8 mouse cellular contexts compared by ENCODE assay signal in the genomic region with DNA sequence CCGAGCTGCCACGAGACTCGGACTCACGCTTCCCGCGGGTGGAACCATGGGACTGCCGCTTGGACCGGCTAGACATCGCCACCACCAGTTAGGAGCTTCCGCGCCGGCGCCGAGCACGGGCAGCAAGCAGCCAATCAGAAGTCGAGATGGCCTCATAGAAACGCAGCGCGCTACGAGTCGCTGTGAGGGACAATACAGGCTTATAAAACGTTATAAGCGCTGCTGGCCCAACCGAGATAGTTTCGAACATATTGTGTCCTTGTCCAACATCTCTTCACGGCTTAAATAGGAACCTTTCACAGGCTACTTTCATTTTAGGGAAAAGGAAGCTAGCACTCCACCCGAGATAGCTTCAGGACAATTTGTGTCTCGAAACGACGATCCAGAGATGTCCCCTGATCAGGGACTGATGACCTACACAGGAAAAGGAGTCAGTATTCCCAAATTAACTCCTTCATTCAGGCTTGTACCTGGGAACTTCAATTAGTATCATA. TPM values are rescaled to one million over a fixed set of nuclear protein-coding genes. Genes with fewer than 3 reads are reported as not detected.
DNase-seq lines count a peak whose midpoint lies in the region; ATAC-seq and TF ChIP-seq lines count a peak whose summit lies in the region.

A gene (minus strand): TSS at position 111 of the 494 bp plus-strand sequence.

- TF ChIP-seq CTCF in C2C12 (IDR thresholded peaks at IDR 0.05; ENCODE audit: control insufficient read depth, insufficient read depth, insufficient read length) = no peak
- TF ChIP-seq CTCF in brain, embryonic 14.5 days (IDR thresholded peaks at IDR 0.05; ENCODE audit: borderline replicate concordance, extremely low read depth, insufficient read depth, insufficient read length) = no peak
- TF ChIP-seq CTCF in liver, adult 2 months (IDR thresholded peaks at IDR 0.05; ENCODE audit: low read depth, low read length) = no peak

- no peaks in the 10 kb centered on the region for H3K27me3 ChIP-seq in C2C12 (ENCODE audit: control insufficient read depth, insufficient read depth, insufficient read length)
- H3K27me3 ChIP-seq in erythroblast, embryonic 14.5 days (ENCODE audit: control insufficient read depth) = no peaks in the 10 kb centered on the region
- no peaks in the 10 kb centered on the region for H3K27me3 ChIP-seq in heart, embryonic 11.5 days (ENCODE audit: control insufficient read depth, insufficient read depth, low read length)
- H3K27me3 ChIP-seq in kidney, embryonic 16.5 days (ENCODE audit: insufficient read depth, low read length) = no peaks in the 10 kb centered on the region
- H3K27me3 ChIP-seq in liver, adult 2 months (ENCODE audit: control insufficient read depth, insufficient read depth, low read length) = no peaks in the 10 kb centered on the region
- H3K27me3 ChIP-seq in myocyte (ENCODE audit: control insufficient read depth, insufficient read depth, insufficient read length) = no peaks in the 10 kb centered on the region
- no peaks in the 10 kb centered on the region for H3K27me3 ChIP-seq in splenic B cell, adult 2 months (ENCODE audit: control insufficient read depth, insufficient read depth, low read length, poor library complexity, severe bottlenecking)

- H3K36me3 ChIP-seq in C2C12 (ENCODE audit: control insufficient read depth, insufficient read depth) = peaks cover 32% of the 10 kb centered on the region
- H3K36me3 ChIP-seq in erythroblast, embryonic 14.5 days (ENCODE audit: control insufficient read depth) = peaks cover 54% of the 10 kb centered on the region
- H3K36me3 ChIP-seq in heart, embryonic 11.5 days (ENCODE audit: control insufficient read depth, insufficient read depth, low read length) = peaks cover 7% of the 10 kb centered on the region
- peaks cover 16% of the 10 kb centered on the region; the same call in 1 of the 2 replicates for H3K36me3 ChIP-seq in kidney, embryonic 16.5 days (ENCODE audit: insufficient read depth, low read length)
- H3K36me3 ChIP-seq in liver, adult 2 months (ENCODE audit: control insufficient read depth, insufficient read depth, low read length) = peaks cover 5% of the 10 kb centered on the region
- H3K36me3 ChIP-seq in myocyte (ENCODE audit: control insufficient read depth, insufficient read depth) = peaks cover 13% of the 10 kb centered on the region
- H3K36me3 ChIP-seq in splenic B cell, adult 2 months (ENCODE audit: control insufficient read depth, insufficient read depth, low read length, poor library complexity, severe bottlenecking) = peaks cover 6% of the 10 kb centered on the region

- H3K9ac ChIP-seq in heart, embryonic 11.5 days (ENCODE audit: low read depth, low read length) = peak within 1 kb of the TSS; percentile 88
- H3K9ac ChIP-seq in kidney, embryonic 16.5 days (replicated peaks; ENCODE audit: low read length) = peak within 1 kb of the TSS; percentile 85
- peak within 1 kb of the TSS; percentile 96 for H3K9ac ChIP-seq in liver, adult 2 months (ENCODE audit: low read depth, low read length)

- H3K9me3 ChIP-seq in erythroblast, embryonic 14.5 days (ENCODE audit: control insufficient read depth, low read length) = no peaks in the 10 kb centered on the region
- H3K9me3 ChIP-seq in heart, embryonic 11.5 days (replicated peaks; ENCODE audit: control insufficient read depth, low read length) = no peaks in the 10 kb centered on the region
- no peaks in the 10 kb centered on the region for H3K9me3 ChIP-seq in kidney, embryonic 16.5 days (ENCODE audit: low read length)

- H3K4me2 ChIP-seq in heart, embryonic 11.5 days = peak within 1 kb of the TSS; percentile 70
- peak within 1 kb of the TSS; percentile 95 for H3K4me2 ChIP-seq in kidney, embryonic 16.5 days (replicated peaks; ENCODE audit: low read depth, low read length)
- peak within 1 kb of the TSS; percentile 96 for H3K4me2 ChIP-seq in myocyte (ENCODE audit: low read depth)

- peak within 1 kb of the TSS; percentile 83 for H3K4me3 ChIP-seq in C2C12 (ENCODE audit: insufficient read depth, poor library complexity, severe bottlenecking)
- H3K4me3 ChIP-seq in erythroblast, embryonic 14.5 days (replicated peaks) = peak within 1 kb of the TSS; percentile 96
- H3K4me3 ChIP-seq in heart, embryonic 11.5 days (ENCODE audit: low read depth, low read length) = peak within 1 kb of the TSS; percentile 76
- H3K4me3 ChIP-seq in kidney, embryonic 16.5 days (ENCODE audit: low read length) = peak within 1 kb of the TSS; percentile 79
- H3K4me3 ChIP-seq in liver, adult 2 months (ENCODE audit: insufficient read depth, low read depth, low read length) = peak within 1 kb of the TSS; percentile 95
- H3K4me3 ChIP-seq in myocyte = peak within 1 kb of the TSS; percentile 69

- H3K79me3 ChIP-seq in C2C12 (ENCODE audit: low read depth) = peaks cover 57% of the 10 kb centered on the region

- WGBS in heart, embryonic 11.5 days (ENCODE audit: insufficient replicate concordance) = under 1% methylated on average over 30 of the region's 30 CpGs
- WGBS in kidney, embryonic 16.5 days = under 1% methylated on average over 30 of the region's 30 CpGs
- under 1% methylated on average over 30 of the region's 30 CpGs for WGBS in liver, adult 2 months

- H3ac ChIP-seq in C2C12 (ENCODE audit: control insufficient read depth, insufficient read length, low read depth) = peak within 1 kb of the TSS; percentile 93
- peak within 1 kb of the TSS; percentile 92 for H3ac ChIP-seq in myocyte (ENCODE audit: control insufficient read depth, insufficient read length)

- H3K4me1 ChIP-seq in erythroblast, embryonic 14.5 days (ENCODE audit: control insufficient read depth) = peaks cover 78% of the 10 kb centered on the region
- H3K4me1 ChIP-seq in heart, embryonic 11.5 days (ENCODE audit: control insufficient read depth, insufficient read depth, low read length) = peaks cover 19% of the 10 kb centered on the region
- peaks cover 30% of the 10 kb centered on the region for H3K4me1 ChIP-seq in kidney, embryonic 16.5 days (ENCODE audit: insufficient read depth, low read length)
- peaks cover 19% of the 10 kb centered on the region for H3K4me1 ChIP-seq in liver, adult 2 months (ENCODE audit: control insufficient read depth, insufficient read depth, low read length)

- H3K79me2 ChIP-seq in C2C12 (ENCODE audit: control insufficient read depth, insufficient read depth) = peaks cover 78% of the 10 kb centered on the region
- peaks cover 25% of the 10 kb centered on the region; the same call in 1 of the 2 replicates for H3K79me2 ChIP-seq in liver, adult 2 months (ENCODE audit: control insufficient read depth, insufficient read depth, low read length)
- H3K79me2 ChIP-seq in myocyte (ENCODE audit: control insufficient read depth, insufficient read depth) = peaks cover 72% of the 10 kb centered on the region

- ATAC-seq in heart, embryonic 11.5 days (replicated peaks; ENCODE audit: insufficient number of reproducible peaks, low FRiP score, low TSS enrichment) = peak; percentile 64
- peak; percentile 55; the same call in 1 of the 2 replicates for ATAC-seq in kidney, embryonic 16.5 days (ENCODE audit: low FRiP score, low TSS enrichment)

- TF ChIP-seq POLR2A in brain, embryonic 14.5 days (IDR thresholded peaks at IDR 0.05; ENCODE audit: borderline replicate concordance, extremely low read depth, insufficient read depth, insufficient read length, poor library complexity, severe bottlenecking) = no peak; the same call in 1 of the 2 replicates
- peak; percentile 54; the same call in 1 of the 2 replicates for TF ChIP-seq POLR2A in liver, adult 2 months (IDR thresholded peaks at IDR 0.05; ENCODE audit: extremely low read depth, insufficient read depth, low read length)
- TF ChIP-seq POLR2A in myocyte (IDR thresholded peaks at IDR 0.05; ENCODE audit: insufficient read length, low read depth) = peak; percentile 95

- H3K27ac ChIP-seq in heart, embryonic 11.5 days (ENCODE audit: low read depth, low read length) = peak within 1 kb of the TSS; percentile 31
- H3K27ac ChIP-seq in kidney, embryonic 16.5 days (ENCODE audit: low read length) = peak within 1 kb of the TSS; percentile 29; the same call in 1 of the 2 replicates
- H3K27ac ChIP-seq in liver, adult 2 months (replicated peaks; ENCODE audit: insufficient read depth, low read depth, low read length) = peak within 1 kb of the TSS; percentile 78

- peak; percentile 98 for DNase-seq in brain, embryonic 14.5 days (ENCODE audit: low read depth)
- peak; percentile 92 for DNase-seq in liver, adult 2 months (ENCODE audit: extremely low read depth, low read depth, low spot score)
- peak; percentile 95 for DNase-seq in splenic B cell, adult 2 months (ENCODE audit: low read depth, low spot score)

TF ChIP-seq in C2C12, 6 proteins besides CTCF, POLR2A, EP300 and RAD21:
- TF ChIP-seq USF1 (IDR thresholded peaks at IDR 0.05; ENCODE audit: low read depth) = peak; percentile 48
- TF ChIP-seq MYOG (IDR thresholded peaks at IDR 0.05; ENCODE audit: control insufficient read depth, extremely low read depth, insufficient read length) = no peak
- TF ChIP-seq MAX (IDR thresholded peaks at IDR 0.05) = peak; percentile 81
- TF ChIP-seq FOSL1 (IDR thresholded peaks at IDR 0.05; ENCODE audit: insufficient read depth, low read length, poor library complexity, severe bottlenecking) = no peak
- no peak for TF ChIP-seq MYOD1 (IDR thresholded peaks at IDR 0.05; ENCODE audit: control insufficient read depth, insufficient read length, low read depth)
- no peak for TF ChIP-seq CEBPB (IDR thresholded peaks at IDR 0.05; ENCODE audit: low read depth)

TF ChIP-seq in myocyte, 11 proteins besides CTCF, POLR2A, EP300 and RAD21:
- TF ChIP-seq REST (IDR thresholded peaks at IDR 0.05; ENCODE audit: insufficient read depth, insufficient read length) (no peak), TCF3 (IDR thresholded peaks at IDR 0.05; ENCODE audit: insufficient read length, low read depth) (no peak), MYOD1 (IDR thresholded peaks at IDR 0.05; ENCODE audit: control insufficient read depth in 1 of 3, insufficient read length in 2 of 3, low read depth in 2 of 3) (no peak), MAX (IDR thresholded peaks at IDR 0.05; ENCODE audit: low read depth) (no peak), CEBPB (IDR thresholded peaks at IDR 0.05; ENCODE audit: insufficient read depth, poor library complexity, severe bottlenecking) (no peak), E2F4 (IDR thresholded peaks at IDR 0.05; ENCODE audit: insufficient read depth) (peak; percentile 78), POLR2AphosphoS2 (IDR thresholded peaks at IDR 0.05; ENCODE audit: insufficient read length, low read depth) (peak; percentile 94), USF1 (IDR thresholded peaks at IDR 0.05; ENCODE audit: low read depth) (peak; percentile 24), SRF (IDR thresholded peaks at IDR 0.05; ENCODE audit: control insufficient read depth, insufficient read length, low read depth) (no peak)

RNA-seq across cellular contexts. Expression of the gene that starts here (rescaled TPM):
- polyA plus RNA-seq in C2C12 (2012; fragmentation: generic; extraction: Trizol) (67.4 TPM), myocyte (2012; fragmentation: generic; extraction: Trizol) (55.4 TPM)
- 47.3 and 49.3 TPM in 2 replicates for polyA plus RNA-seq in brain, embryonic 14.5 days (2012; rRNA removed)
- 2.5 and 3.5 TPM in 2 replicates for polyA plus RNA-seq in erythroblast, embryonic 14.5 days (2012)
- polyA plus RNA-seq in heart, embryonic 11.5 days (2014; fragmentation: Nextera tagmentation; extraction: Ambion mirVana) = 51.4 and 54.5 TPM in 2 replicates
- polyA plus RNA-seq in kidney, embryonic 16.5 days (2015; fragmentation: Nextera tagmentation; extraction: Ambion mirVana) = 43.5 and 47.5 TPM in 2 replicates
- total RNA-seq in liver, adult 2 months (2014; rRNA removed) = 15.2 TPM in 2 replicates
- polyA plus RNA-seq in liver, adult 2 months (2012; rRNA removed) = 10.5 and 11.9 TPM in 2 replicates

Comparison
In these comparisons a context has a peak if more than half of its experiments do, and no peak if none do; other contexts are left out.
1. Peak in every context shown above with its lines: DNase-seq, ATAC-seq, H3K4me3 ChIP-seq and H3K27ac ChIP-seq.